In genomic region chr15:97424375-97424774, GRCm38 (mm10) we compare ENCODE assay signal across 14 mouse cellular contexts.
DNase-seq lines count a peak whose midpoint lies in the region; ATAC-seq lines count a peak whose summit lies in the region.
"Had no signal": no experiment of that assay in that cellular context is flagged by ENCODE, and none has a peak within 500 bp of the region (broad histone marks: within the 10 kb centered on the region; RNA-seq: fewer than 3 reads in every experiment).

No protein-coding gene starts in this region.

- WGBS in heart, embryonic 10.5 days: 59% methylated on average over 7 of the region's 7 CpGs

- H3K36me3 ChIP-seq in heart, embryonic 10.5 days: no peaks in the 10 kb centered on the region
- H3K36me3 ChIP-seq: hindbrain, embryonic 12.5 days; limb, embryonic 15.5 days; neural tube, embryonic 12.5 days had no signal

- ATAC-seq in cerebellum, adult (ENCODE audit: insufficient number of reproducible peaks, low FRiP score, low TSS enrichment): no peak

- DNase-seq in heart, postnatal 10 days: peak; percentile 11 to 37
- DNase-seq in heart, embryonic 10.5 days (ENCODE audit: low spot score): no peak
- peak; percentile 71 for DNase-seq in R1 (ENCODE audit: low read depth, low spot score)
- DNase-seq in lung, postnatal 36 days: peak; percentile 28
- DNase-seq in thymus, postnatal 10 days (ENCODE audit: low spot score in 2 of 2): peak; percentile 51 to 61
- no peak for DNase-seq in MN1 (ENCODE audit: low spot score)
- DNase-seq in adrenal gland, adult 2 months: no peak
- DNase-seq: cerebellum, postnatal 10 days; layer of hippocampus, postnatal 36 days; right cerebral cortex, postnatal 14 days had no signal

- H3K4me3 ChIP-seq in heart, embryonic 10.5 days: no peak overlapping the region
- H3K4me3 ChIP-seq: hindbrain, embryonic 12.5 days; limb, embryonic 15.5 days; neural tube, embryonic 12.5 days had no signal

- H3K27ac ChIP-seq in heart, embryonic 10.5 days: no peak overlapping the region
- H3K27ac ChIP-seq: hindbrain, embryonic 12.5 days; limb, embryonic 15.5 days; neural tube, embryonic 12.5 days had no signal

- no peaks in the 10 kb centered on the region for H3K9me3 ChIP-seq in heart, embryonic 10.5 days
- H3K9me3 ChIP-seq: hindbrain, embryonic 12.5 days; limb, embryonic 15.5 days; neural tube, embryonic 12.5 days had no signal

- no peaks in the 10 kb centered on the region for H3K27me3 ChIP-seq in heart, embryonic 10.5 days (ENCODE audit: insufficient read depth, poor library complexity, severe bottlenecking)
- H3K27me3 ChIP-seq: hindbrain, embryonic 12.5 days; limb, embryonic 15.5 days; neural tube, embryonic 12.5 days had no signal

- 0 out of 2 replicates have a peak, but pooled peaks cover 6% of the 10 kb centered on the region for H3K4me1 ChIP-seq in heart, embryonic 10.5 days
- H3K4me1 ChIP-seq: hindbrain, embryonic 12.5 days; limb, embryonic 15.5 days; neural tube, embryonic 12.5 days had no signal

- intact Hi-C loops in heart, postnatal 10 days (cut with DNase I): no loop called here

Comparison
In these comparisons a context has a peak if more than half of its experiments do, and no peak if none do; other contexts are left out.
1. DNase-seq: peak in heart, postnatal 10 days (2 of 2), R1 (single experiment), lung, postnatal 36 days (single experiment) and thymus, postnatal 10 days (2 of 2); none in heart, embryonic 10.5 days (single experiment), MN1 (single experiment) and adrenal gland, adult 2 months (single experiment).